Mouse (Mus musculus) activated CD4-positive, CD25-positive, alpha-beta regulatory T cell (primary cell): ENCODE data around the gene Siglec1. TPM values are rescaled to one million over a fixed set of nuclear protein-coding genes. Genes with fewer than 3 reads are reported as not detected.

ENCODE experiments used
- polyA plus RNA-seq, 2 experiments: library from polyadenylated mRNA; unstranded; fragments of 100-300 nt; shearing (Covaris generic); gene quantifications; one replicate each; pipeline ENCODE4 v1.2.1; 2017

The Siglec1 gene
- 1 to 10 TPM in 1 of 2 experiments, under 1 TPM in 1; 0.47 to 1.5 TPM for polyA plus RNA-seq

GRCm38 (mm10) chr2:131086667-131087390 is at the start of gene Siglec1:
Gene Siglec1 (minus strand): TSS chr2:131086765.

GRCm38 (mm10) chr2:131132930-131133547 is 46.5 kb upstream of the Siglec1 start, which contains the start of gene Gm11037:
Gene Gm11037 (plus strand): TSS chr2:131133497.

GRCm38 (mm10) chr2:131127161-131127730 is 40.7 kb upstream of the Siglec1 start, which contains the start of gene Hspa12b:
Gene Hspa12b (plus strand): TSS chr2:131127280.

GRCm38 (mm10) chr2:131063404-131063864 is 23.1 kb downstream of the Siglec1 start, which contains the start of gene Adam33:
Gene Adam33 (minus strand): TSS chr2:131063814.

DNA sequence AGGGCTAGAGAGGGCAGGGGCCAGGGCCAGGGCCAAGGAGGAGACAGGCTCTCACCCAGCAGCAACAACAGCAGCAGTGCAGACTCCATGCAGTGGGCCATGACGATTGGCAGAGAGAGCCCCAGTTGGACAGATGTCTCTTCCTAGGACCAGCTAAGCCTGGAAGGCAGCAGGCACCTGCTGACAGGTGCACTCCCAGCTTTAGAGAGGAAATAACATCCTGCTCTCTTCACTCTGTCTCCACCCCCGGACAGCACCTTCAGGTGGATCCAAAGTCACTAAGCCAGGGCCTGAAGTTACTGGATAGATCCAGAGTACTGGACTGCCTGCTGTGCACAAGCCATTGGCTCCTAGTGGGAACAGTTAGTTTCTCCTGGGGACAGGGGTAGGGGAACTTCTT is 43.6 kb downstream of the Siglec1 start, which contains the start of gene Gfra4:
Gene Gfra4 (minus strand): TSS at position 101 of the 400 bp plus-strand sequence.

Other genes starting within 250 kb of the Siglec1 start
- gene 4930402H24Rik, start 180.4 kb downstream of the Siglec1 start, polyA plus RNA-seq, result 10 to 100 TPM; 16.0 to 18.9 TPM
- gene Atrn, start 180.3 kb downstream of the Siglec1 start, polyA plus RNA-seq, result 10 to 100 TPM in 1 of 2 experiments, 1 to 10 TPM in 1; 9.1 to 11.2 TPM
- gene Gfra4, start 43.7 kb downstream of the Siglec1 start, polyA plus RNA-seq, result under 1 TPM in 1 of 2 experiments, not detected in 1; 0.74 TPM
- 1 to 10 TPM in 1 of 2 experiments, under 1 TPM in 1; 0.24 to 1.2 TPM for gene Adam33, start 23.0 kb downstream of the Siglec1 start, polyA plus RNA-seq
- not detected for gene Hspa12b, start 40.5 kb upstream of the Siglec1 start, polyA plus RNA-seq
- not detected for gene Gm11037, start 46.7 kb upstream of the Siglec1 start, polyA plus RNA-seq
- gene 1700037H04Rik, start 73.3 kb upstream of the Siglec1 start, polyA plus RNA-seq, result 10 to 100 TPM; 29.1 to 30.9 TPM
- gene Cenpb, start 93.3 kb upstream of the Siglec1 start, polyA plus RNA-seq, result 1 to 10 TPM; 4.0 to 7.9 TPM
- gene Cdc25b, start 100.2 kb upstream of the Siglec1 start, polyA plus RNA-seq, result 100 to 1,000 TPM in 1 of 2 experiments, 10 to 100 TPM in 1; 71.8 to 191 TPM
- gene Spef1, start 100.5 kb upstream of the Siglec1 start, polyA plus RNA-seq, result under 1 TPM; 0.45 to 0.85 TPM
- gene Ap5s1, start 120.3 kb upstream of the Siglec1 start, polyA plus RNA-seq, result 10 to 100 TPM; 17.8 to 24.0 TPM
- 10 to 100 TPM; 16.4 to 25.0 TPM for gene Mavs, start 147.3 kb upstream of the Siglec1 start, polyA plus RNA-seq
- 100 to 1,000 TPM; 105 to 110 TPM for gene Pank2, start 175.7 kb upstream of the Siglec1 start, polyA plus RNA-seq